Mouse (Mus musculus) thymus, adult 2 months (tissue): ENCODE results near the gene Pck1.

ENCODE experiments used
- CTCF ChIP-seq: fragments of 200-500 bp; IDR thresholded peaks from 2 replicates; pipeline ENCODE4 v1.5.1; 2012; ENCODE audit warnings: mild to moderate bottlenecking, control low read depth, low read length, moderate library complexity, borderline replicate concordance; ENCODE audit not compliant: control insufficient read depth, poor library complexity, insufficient read depth; ENCODE audit errors: extremely low read depth
- POLR2A ChIP-seq: fragments of 200-500 bp; IDR thresholded peaks from 2 replicates; pipeline ENCODE4 v1.6.1; 2012; ENCODE audit warnings: mild to moderate bottlenecking, low read length, control low read depth, moderate library complexity; ENCODE audit not compliant: control insufficient read depth, poor library complexity, insufficient read depth; ENCODE audit errors: extremely low read depth

DNA sequence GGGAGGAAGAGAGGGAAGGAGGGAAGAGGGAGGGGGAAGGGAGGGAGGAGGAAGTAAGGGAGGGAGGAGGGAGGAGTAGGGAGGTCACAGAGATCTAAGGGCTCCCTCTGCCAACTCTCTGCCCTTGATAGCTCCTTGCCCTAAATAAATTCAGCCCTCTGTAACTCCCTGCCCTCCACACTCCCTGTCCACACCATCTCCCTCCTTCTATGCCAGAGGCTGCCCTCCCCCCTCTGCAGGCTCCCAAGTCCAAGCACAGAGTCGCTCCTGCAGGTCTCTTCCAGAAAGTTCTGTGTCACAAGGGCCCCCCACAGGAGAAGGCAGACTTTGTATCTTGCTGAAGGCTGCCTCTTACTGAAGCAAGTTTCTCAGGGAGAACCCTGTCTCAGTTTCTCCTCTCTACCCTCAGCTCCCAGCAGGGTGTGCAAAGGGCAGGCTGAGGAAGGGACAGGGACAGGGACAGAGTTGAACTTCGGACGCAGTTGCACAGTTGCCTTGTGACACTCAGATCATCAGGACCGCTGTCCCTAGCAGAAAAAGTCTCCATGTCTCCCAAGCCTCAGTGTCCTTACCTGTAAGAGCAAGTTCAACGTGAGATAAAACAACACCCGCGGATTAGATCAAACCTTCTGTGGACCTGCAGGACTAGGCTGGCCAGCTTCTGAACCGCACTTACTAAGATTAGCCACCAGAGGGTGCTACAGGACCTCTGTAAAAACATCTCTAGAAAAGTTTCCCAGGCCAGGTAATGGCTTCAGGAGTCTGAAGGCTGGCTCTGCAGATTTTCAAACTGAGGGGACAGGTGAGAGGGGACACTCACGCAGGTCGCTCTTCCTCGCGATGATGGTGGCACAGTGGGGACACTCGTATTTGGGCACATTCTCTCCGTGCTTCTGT, 45.7 kb upstream of the Pck1 start:
- TF ChIP-seq CTCF = no peak
- TF ChIP-seq POLR2A = no peak
